Mouse (Mus musculus) E14TG2a.4 (cell line): ENCODE measurements at regions not wholly inside any gene's neighbourhood (a gene's known extent, or its start where the extent isn't known, plus 50 kb on each side); places are given as distances from the start of the nearest gene placed in this dataset.

Experiments
- H3K27me3 ChIP-seq: 2 replicates; pipeline ENCODE4 v1.6.1; 2014; ENCODE audit warnings: low read length, control low read depth; ENCODE audit not compliant: insufficient read depth
- H3K36me3 ChIP-seq: 2 replicates; pipeline ENCODE4 v1.6.1; 2014; ENCODE audit warnings: low read length, control low read depth; ENCODE audit not compliant: insufficient read depth
- H3K4me1 ChIP-seq: replicated peaks from 2 replicates; pipeline ENCODE4 v1.6.1; 2014; ENCODE audit warnings: low read depth, low read length, control low read depth
- H3K4me3 ChIP-seq: replicated peaks from 2 replicates; pipeline ENCODE4 v1.5.1; 2014; ENCODE audit warnings: mild to moderate bottlenecking, low read length
- H3K9me3 ChIP-seq: 2 replicates; pipeline ENCODE4 v1.6.1; 2014; ENCODE audit warnings: low read length, control low read depth
- CTCF ChIP-seq: conservative IDR thresholded peaks from 2 replicates; pipeline ENCODE4 v1.5.1; 2014; ENCODE audit warnings: low read length
- NANOG ChIP-seq: IDR thresholded peaks from 2 replicates; pipeline ENCODE4 v1.6.1; 2014; ENCODE audit warnings: borderline replicate concordance, low read length, mixed read lengths
- POU5F1 ChIP-seq: IDR thresholded peaks from 2 replicates; pipeline ENCODE4 v1.6.1; 2014; ENCODE audit warnings: low read length, borderline replicate concordance

GRCm38 (mm10) chr9:122626346-122626745 lies 120.8 kb upstream of the Topaz1 start:
- no peak for TF ChIP-seq POU5F1
- TF ChIP-seq NANOG, result no peak
- TF ChIP-seq CTCF, result no peak

GRCm38 (mm10) chr9:122629171-122629904 lies 117.8 kb upstream of the Topaz1 start:
- no peaks in the 10 kb centered on the region for H3K9me3 ChIP-seq
- H3K4me3 ChIP-seq, result no peak overlapping the region
- no peaks in the 10 kb centered on the region for H3K4me1 ChIP-seq
- TF ChIP-seq CTCF, result no peak
- no peak for TF ChIP-seq POU5F1
- no peak for TF ChIP-seq NANOG
- H3K27me3 ChIP-seq, result peaks cover 28% of the 10 kb centered on the region
- no peaks in the 10 kb centered on the region for H3K36me3 ChIP-seq

More at GRCm38 (mm10) chr9:122626346-122626745, 120.8 kb upstream of the Topaz1 start:
- no peak overlapping the region for H3K4me3 ChIP-seq
- no peaks in the 10 kb centered on the region for H3K9me3 ChIP-seq
- H3K36me3 ChIP-seq, result no peaks in the 10 kb centered on the region
- H3K4me1 ChIP-seq, result no peaks in the 10 kb centered on the region
- peaks cover 31% of the 10 kb centered on the region for H3K27me3 ChIP-seq

GRCm38 (mm10) chr9:122631793-122632192 lies 115.4 kb upstream of the Topaz1 start:
- Histone ChIP-seq H3K36me3 (no peaks in the 10 kb centered on the region), H3K9me3 (no peaks in the 10 kb centered on the region), H3K27me3 (peaks cover 26% of the 10 kb centered on the region), H3K4me1 (no peaks in the 10 kb centered on the region), H3K4me3 (no peak overlapping the region)
- TF ChIP-seq NANOG (no peak), CTCF (no peak), POU5F1 (no peak)

- Histone ChIP-seq H3K27me3 (peaks cover 27% of the 10 kb centered on the region), H3K4me1 (no peaks in the 10 kb centered on the region), H3K4me3 (no peak overlapping the region), H3K36me3 (no peaks in the 10 kb centered on the region), H3K9me3 (no peaks in the 10 kb centered on the region)
- TF ChIP-seq NANOG (no peak), POU5F1 (no peak), CTCF (no peak)
Measured at GRCm38 (mm10) chr9:122633484-122633883, 113.7 kb upstream of the Topaz1 start.

- no peak for TF ChIP-seq CTCF
- TF ChIP-seq POU5F1, result no peak
- TF ChIP-seq NANOG, result no peak
- Histone ChIP-seq H3K27me3 (peaks cover 16% of the 10 kb centered on the region), H3K4me3 (no peak overlapping the region), H3K9me3 (no peaks in the 10 kb centered on the region), H3K36me3 (no peaks in the 10 kb centered on the region), H3K4me1 (no peaks in the 10 kb centered on the region)
Measured at GRCm38 (mm10) chr9:122635138-122635964, 111.8 kb upstream of the Topaz1 start.

GRCm38 (mm10) chr9:122637591-122637990 lies 109.6 kb upstream of the Topaz1 start:
- Histone ChIP-seq H3K4me1 (no peaks in the 10 kb centered on the region), H3K36me3 (no peaks in the 10 kb centered on the region), H3K27me3 (peaks cover 5% of the 10 kb centered on the region; the same call in 1 of the 2 replicates), H3K4me3 (no peak overlapping the region), H3K9me3 (no peaks in the 10 kb centered on the region)
- TF ChIP-seq NANOG (no peak), CTCF (no peak)

- Histone ChIP-seq H3K27me3 (peaks cover 5% of the 10 kb centered on the region; the same call in 1 of the 2 replicates), H3K36me3 (no peaks in the 10 kb centered on the region), H3K4me3 (no peak overlapping the region), H3K9me3 (no peaks in the 10 kb centered on the region), H3K4me1 (no peaks in the 10 kb centered on the region)
- TF ChIP-seq POU5F1, result no peak
- no peak for TF ChIP-seq CTCF
- TF ChIP-seq NANOG, result no peak
Measured at GRCm38 (mm10) chr9:122639239-122639638, 107.9 kb upstream of the Topaz1 start.

GRCm38 (mm10) chr9:122642913-122643312 lies 104.2 kb upstream of the Topaz1 start:
- Histone ChIP-seq H3K9me3 (no peaks in the 10 kb centered on the region), H3K4me1 (no peaks in the 10 kb centered on the region), H3K4me3 (no peak overlapping the region), H3K27me3 (peaks cover 12% of the 10 kb centered on the region; the same call in 1 of the 2 replicates), H3K36me3 (no peaks in the 10 kb centered on the region)
- TF ChIP-seq NANOG (no peak), POU5F1 (no peak), CTCF (no peak)
